Comparison of ENCODE assay signal across 8 mouse cellular contexts in the genomic region with DNA sequence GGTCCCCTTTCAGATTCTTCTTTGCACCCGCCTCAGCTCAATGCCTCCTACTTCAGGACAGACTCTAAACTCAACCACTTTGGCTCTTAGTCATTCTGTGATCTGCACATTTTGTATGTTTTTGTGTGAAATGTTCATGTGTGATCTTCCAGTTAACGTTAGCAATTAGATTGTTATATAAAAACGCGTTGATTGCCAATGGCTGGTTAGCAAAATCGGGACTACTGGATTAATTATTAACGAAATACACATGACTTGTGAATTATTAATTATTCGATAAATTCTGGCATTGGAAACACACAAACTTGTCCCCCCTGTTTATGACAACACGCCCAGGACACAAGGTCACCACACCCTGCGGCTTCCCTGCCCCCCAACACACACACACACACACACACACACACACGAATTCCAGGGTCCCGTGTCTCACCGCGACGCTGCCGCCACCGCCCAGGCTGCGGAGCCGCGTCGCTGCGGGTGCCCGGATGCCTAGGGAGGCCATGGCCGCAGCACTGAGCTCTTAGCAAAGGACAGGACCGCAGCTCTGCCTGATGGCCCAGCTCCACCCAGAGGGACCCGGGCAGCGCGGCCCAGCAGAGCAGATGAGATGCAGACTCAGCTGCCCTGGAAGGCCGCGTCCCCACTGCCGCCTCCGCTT. TPM values are rescaled to one million over a fixed set of nuclear protein-coding genes. Genes with fewer than 3 reads are reported as not detected.
DNase-seq lines count a peak whose midpoint lies in the region; ATAC-seq and TF ChIP-seq lines count a peak whose summit lies in the region.

No protein-coding gene starts in this region.

- peak overlapping the region; percentile 91 for H3K27ac ChIP-seq in spleen, adult 2 months (ENCODE audit: insufficient read depth, low read length)
- H3K27ac ChIP-seq in forebrain, embryonic 15.5 days (replicated peaks) = peak overlapping the region; percentile 96
- peak overlapping the region; percentile 98 for H3K27ac ChIP-seq in kidney, postnatal 0 days
- peak overlapping the region; percentile 86 for H3K27ac ChIP-seq in midbrain, embryonic 11.5 days (ENCODE audit: low read depth, low read length)

- peak; percentile 68 to 77 for DNase-seq in adrenal gland, postnatal 36 days
- no peak for DNase-seq in adrenal gland, postnatal 10 days
- DNase-seq in spleen, adult 2 months (ENCODE audit: low read depth in 1 of 2, low spot score in 2 of 2) = peak in 1 of 2 experiments; percentile 15
- DNase-seq in spleen, adult 18-20 months = no peak
- DNase-seq in kidney, postnatal 0 days (ENCODE audit: low spot score) = peak; percentile 53
- no peak for DNase-seq in midbrain, embryonic 11.5 days (ENCODE audit: low spot score, missing footprints)
- DNase-seq in layer of hippocampus, postnatal 10 days (ENCODE audit: low spot score in 2 of 2) = no peak

- no peak for TF ChIP-seq CTCF in spleen, adult 2 months (IDR thresholded peaks at IDR 0.05; ENCODE audit: extremely low read depth, insufficient read depth, insufficient read length, insufficient replicate concordance)
- TF ChIP-seq CTCF in kidney, postnatal 0 days (IDR thresholded peaks at IDR 0.05; ENCODE audit: low read depth) = no peak

- H3K4me3 ChIP-seq in spleen, adult 2 months (ENCODE audit: extremely low read depth, insufficient read depth, insufficient read length) = peak overlapping the region; percentile 94
- peak overlapping the region; percentile 95 for H3K4me3 ChIP-seq in forebrain, embryonic 15.5 days
- H3K4me3 ChIP-seq in kidney, postnatal 0 days (replicated peaks; ENCODE audit: low read depth, low read length) = peak overlapping the region; percentile 94
- H3K4me3 ChIP-seq in midbrain, embryonic 11.5 days (ENCODE audit: low read depth, low read length) = peak overlapping the region; percentile 85

- peak overlapping the region; percentile 98 for H3K9ac ChIP-seq in forebrain, embryonic 15.5 days (replicated peaks)
- peak overlapping the region; percentile 95 for H3K9ac ChIP-seq in kidney, postnatal 0 days (ENCODE audit: low read depth, low read length)
- peak overlapping the region; percentile 94 for H3K9ac ChIP-seq in midbrain, embryonic 11.5 days (ENCODE audit: low read length)

- H3K36me3 ChIP-seq in spleen, adult 2 months (ENCODE audit: control insufficient read depth, insufficient read depth, low read length) = peaks cover 4% of the 10 kb centered on the region
- peaks cover 24% of the 10 kb centered on the region for H3K36me3 ChIP-seq in forebrain, embryonic 15.5 days
- H3K36me3 ChIP-seq in kidney, postnatal 0 days (ENCODE audit: insufficient read depth, low read length) = no peaks in the 10 kb centered on the region
- peaks cover 13% of the 10 kb centered on the region for H3K36me3 ChIP-seq in midbrain, embryonic 11.5 days (ENCODE audit: control insufficient read depth, insufficient read depth, low read length)

- ATAC-seq in forebrain, embryonic 15.5 days (replicated peaks) = peak; percentile 92
- peak; percentile 87 for ATAC-seq in kidney, postnatal 0 days (replicated peaks; ENCODE audit: low FRiP score, low read depth)
- ATAC-seq in midbrain, embryonic 11.5 days (ENCODE audit: low FRiP score) = peak; percentile 90

- H3K27me3 ChIP-seq in spleen, adult 2 months (ENCODE audit: control insufficient read depth, insufficient read depth, low read length) = no peaks in the 10 kb centered on the region
- no peaks in the 10 kb centered on the region for H3K27me3 ChIP-seq in forebrain, embryonic 15.5 days
- H3K27me3 ChIP-seq in kidney, postnatal 0 days (ENCODE audit: insufficient read depth, low read length) = no peaks in the 10 kb centered on the region
- no peaks in the 10 kb centered on the region for H3K27me3 ChIP-seq in midbrain, embryonic 11.5 days (ENCODE audit: control insufficient read depth, insufficient read depth, low read length)

- TF ChIP-seq POLR2A in spleen, adult 2 months (IDR thresholded peaks at IDR 0.05; ENCODE audit: low read depth, low read length) = no peak

- peak overlapping the region; percentile 66 for H3K4me2 ChIP-seq in forebrain, embryonic 15.5 days (replicated peaks)
- H3K4me2 ChIP-seq in kidney, postnatal 0 days (ENCODE audit: low read length) = peak overlapping the region; percentile 65
- H3K4me2 ChIP-seq in midbrain, embryonic 11.5 days = peak overlapping the region; percentile 64

- peaks cover 14% of the 10 kb centered on the region for H3K4me1 ChIP-seq in spleen, adult 2 months (ENCODE audit: control insufficient read depth, insufficient read depth, insufficient read length)
- H3K4me1 ChIP-seq in forebrain, embryonic 15.5 days = peaks cover 28% of the 10 kb centered on the region
- peaks cover 18% of the 10 kb centered on the region for H3K4me1 ChIP-seq in kidney, postnatal 0 days (replicated peaks; ENCODE audit: insufficient read depth, low read length)
- H3K4me1 ChIP-seq in midbrain, embryonic 11.5 days (ENCODE audit: control insufficient read depth, insufficient read depth, low read length) = peaks cover 13% of the 10 kb centered on the region

- WGBS in spleen, adult 2 months = under 1% methylated on average over 31 of the region's 31 CpGs
- WGBS in forebrain, embryonic 15.5 days = under 1% methylated on average over 31 of the region's 31 CpGs
- WGBS in kidney, postnatal 0 days = under 1% methylated on average over 31 of the region's 31 CpGs
- whole genome bisulfite sequencing in midbrain, embryonic 11.5 days = 1% methylated on average over 31 of the region's 31 CpGs

- no peaks in the 10 kb centered on the region for H3K9me3 ChIP-seq in forebrain, embryonic 15.5 days
- H3K9me3 ChIP-seq in kidney, postnatal 0 days (replicated peaks; ENCODE audit: low read length) = no peaks in the 10 kb centered on the region
- H3K9me3 ChIP-seq in midbrain, embryonic 11.5 days (ENCODE audit: control insufficient read depth, low read length) = no peaks in the 10 kb centered on the region; the same call in 1 of the 2 replicates

RNA-seq across cellular contexts. Expression of gene Zfp871, which starts 0.5 kb away (rescaled TPM):
- 10 to 100 TPM; 47.9 to 52.5 TPM for total RNA-seq in adrenal gland, postnatal 36 days (2021)
- total RNA-seq in adrenal gland, postnatal 10 days (2021) = 10 to 100 TPM; 37.0 to 48.3 TPM
- 9.6 and 10.1 TPM in 2 replicates for polyA plus RNA-seq in spleen, adult 2 months (2012; rRNA removed)
- polyA plus RNA-seq in forebrain, embryonic 15.5 days (2015; fragmentation: Nextera tagmentation; extraction: Ambion mirVana) = 43.1 and 44.7 TPM in 2 replicates
- 31.3 and 33.4 TPM in 2 replicates for polyA plus RNA-seq in kidney, postnatal 0 days (2015; fragmentation: Nextera tagmentation; extraction: Ambion mirVana)
- 32.0 and 33.8 TPM in 2 replicates for polyA plus RNA-seq in midbrain, embryonic 11.5 days (2014; fragmentation: Nextera tagmentation; extraction: Ambion mirVana)
- total RNA-seq in layer of hippocampus, postnatal 10 days (2021) = 10 to 100 TPM; 74.7 to 79.8 TPM

RNA-seq across cellular contexts. Expression of gene Zfp811, which starts 22.2 kb away (rescaled TPM):
- total RNA-seq in adrenal gland, postnatal 36 days (2021) = under 1 TPM; 0.59 to 0.76 TPM
- total RNA-seq in adrenal gland, postnatal 10 days (2021) = 1 to 10 TPM in 1 of 2 experiments, under 1 TPM in 1; 0.81 to 1.5 TPM
- 0.04 TPM in 1 of 2 replicates, not detected in the other for polyA plus RNA-seq in spleen, adult 2 months (2012; rRNA removed)
- 40.9 TPM in 2 replicates for polyA plus RNA-seq in forebrain, embryonic 15.5 days (2015; fragmentation: Nextera tagmentation; extraction: Ambion mirVana)
- polyA plus RNA-seq in kidney, postnatal 0 days (2015; fragmentation: Nextera tagmentation; extraction: Ambion mirVana) = 0.64 and 0.99 TPM in 2 replicates
- polyA plus RNA-seq in midbrain, embryonic 11.5 days (2014; fragmentation: Nextera tagmentation; extraction: Ambion mirVana) = 38.1 and 42.0 TPM in 2 replicates
- total RNA-seq in layer of hippocampus, postnatal 10 days (2021) = 10 to 100 TPM; 10.3 to 11.2 TPM

RNA-seq across cellular contexts. Expression of gene Zfp799, which starts 42.5 kb away (rescaled TPM):
- total RNA-seq in adrenal gland, postnatal 36 days (2021) = 10 to 100 TPM; 11.4 to 12.1 TPM
- total RNA-seq in adrenal gland, postnatal 10 days (2021) = 10 to 100 TPM in 1 of 2 experiments, 1 to 10 TPM in 1; 9.6 to 15.4 TPM
- polyA plus RNA-seq in spleen, adult 2 months (2012; rRNA removed) = 1.2 and 3.4 TPM in 2 replicates
- polyA plus RNA-seq in forebrain, embryonic 15.5 days (2015; fragmentation: Nextera tagmentation; extraction: Ambion mirVana) = 22.8 and 23.6 TPM in 2 replicates
- 9.4 and 9.8 TPM in 2 replicates for polyA plus RNA-seq in kidney, postnatal 0 days (2015; fragmentation: Nextera tagmentation; extraction: Ambion mirVana)
- 18.6 and 19.3 TPM in 2 replicates for polyA plus RNA-seq in midbrain, embryonic 11.5 days (2014; fragmentation: Nextera tagmentation; extraction: Ambion mirVana)
- total RNA-seq in layer of hippocampus, postnatal 10 days (2021) = 10 to 100 TPM; 23.7 to 27.0 TPM

Comparison
In these comparisons a context has a peak if more than half of its experiments do, and no peak if none do; other contexts are left out.
1. DNase-seq: peak in adrenal gland, postnatal 36 days (2 of 2) and kidney, postnatal 0 days (single experiment); none in adrenal gland, postnatal 10 days (single experiment), spleen, adult 18-20 months (0 of 2), midbrain, embryonic 11.5 days (single experiment) and layer of hippocampus, postnatal 10 days (0 of 2).
2. RNA of gene Zfp811, which starts 22.2 kb away (polyA plus RNA-seq): 40.9 TPM in forebrain, embryonic 15.5 days and 38.1 to 42.0 TPM in midbrain, embryonic 11.5 days; 0.64 to 0.99 TPM in kidney, postnatal 0 days and 0.04 TPM in spleen, adult 2 months; every median in the first group is over 10 times any median in the second.
3. Peak in every context shown above with its lines, with median percentiles within 50 percentile points of each other: H3K27ac ChIP-seq, H3K4me3 ChIP-seq, ATAC-seq, H3K4me2 ChIP-seq and H3K9ac ChIP-seq.